Mouse (Mus musculus): ENCODE data around the gene Adam23. TPM values are rescaled to one million over a fixed set of nuclear protein-coding genes. Genes with fewer than 3 reads are reported as not detected.

The Adam23 gene
- polyA plus RNA-seq, 1 experiment from 2014 or later = 4.4 TPM

- Histone ChIP-seq H3K4me2 (replicated peaks) (no peak overlapping the region), H3K36me3 (no peaks in the 10 kb centered on the region), H3K9ac (no peak overlapping the region), H3K27ac (no peak overlapping the region), H3K27me3 (no peaks in the 10 kb centered on the region), H3K9me3 (no peaks in the 10 kb centered on the region), H3K4me3 (no peak overlapping the region), H3K4me1 (no peaks in the 10 kb centered on the region)
- 62% methylated on average over 4 of the region's 4 CpGs for WGBS
- no peak for ATAC-seq (ENCODE audit: low FRiP score, low read depth)
Observed at GRCm38 (mm10) chr1:63561772-63562520, 116.3 kb downstream of the Adam23 start.

- no peaks in the 10 kb centered on the region for H3K4me1 ChIP-seq
- H3K4me3 ChIP-seq = no peak overlapping the region
- no peaks in the 10 kb centered on the region for H3K27me3 ChIP-seq
- no peak overlapping the region for H3K27ac ChIP-seq
- H3K4me2 ChIP-seq (replicated peaks) = no peak overlapping the region
- H3K9ac ChIP-seq = no peak overlapping the region
- 74% methylated on average over 4 of the region's 4 CpGs for WGBS
- H3K36me3 ChIP-seq = no peaks in the 10 kb centered on the region
- ATAC-seq (ENCODE audit: low FRiP score, low read depth) = no peak
- no peaks in the 10 kb centered on the region for H3K9me3 ChIP-seq
Observed at GRCm38 (mm10) chr1:63563928-63564327, 118.2 kb downstream of the Adam23 start.

GRCm38 (mm10) chr1:63566501-63566900, 120.8 kb downstream of the Adam23 start:
- ATAC-seq (ENCODE audit: low FRiP score, low read depth) = no peak
- Histone ChIP-seq H3K27ac (no peak overlapping the region), H3K4me3 (no peak overlapping the region), H3K9ac (no peak overlapping the region), H3K9me3 (no peaks in the 10 kb centered on the region), H3K4me1 (no peaks in the 10 kb centered on the region), H3K27me3 (no peaks in the 10 kb centered on the region), H3K4me2 (replicated peaks) (no peak overlapping the region), H3K36me3 (no peaks in the 10 kb centered on the region)
- WGBS = 54% methylated on average over 7 of the region's 7 CpGs

GRCm38 (mm10) chr1:63567031-63567430, 121.3 kb downstream of the Adam23 start:
- H3K27ac ChIP-seq = no peak overlapping the region
- 66% methylated on average over 4 of the region's 4 CpGs for WGBS
- no peaks in the 10 kb centered on the region for H3K9me3 ChIP-seq
- H3K4me1 ChIP-seq = no peaks in the 10 kb centered on the region
- no peak for ATAC-seq (ENCODE audit: low FRiP score, low read depth)
- H3K9ac ChIP-seq = no peak overlapping the region
- no peak overlapping the region for H3K4me3 ChIP-seq
- H3K36me3 ChIP-seq = no peaks in the 10 kb centered on the region
- no peak overlapping the region for H3K4me2 ChIP-seq (replicated peaks)
- no peaks in the 10 kb centered on the region for H3K27me3 ChIP-seq

GRCm38 (mm10) chr1:63572229-63572628, 126.5 kb downstream of the Adam23 start:
- Histone ChIP-seq H3K27ac (no peak overlapping the region), H3K4me2 (replicated peaks) (no peak overlapping the region), H3K36me3 (no peaks in the 10 kb centered on the region), H3K4me3 (no peak overlapping the region), H3K9ac (no peak overlapping the region), H3K4me1 (no peaks in the 10 kb centered on the region), H3K27me3 (no peaks in the 10 kb centered on the region), H3K9me3 (no peaks in the 10 kb centered on the region)
- no peak for ATAC-seq (ENCODE audit: low FRiP score, low read depth)
- 63% methylated on average over 7 of the region's 7 CpGs for WGBS

GRCm38 (mm10) chr1:63573432-63573831, 127.7 kb downstream of the Adam23 start:
- no peaks in the 10 kb centered on the region for H3K27me3 ChIP-seq
- H3K4me1 ChIP-seq = no peaks in the 10 kb centered on the region
- 62% methylated on average over 6 of the region's 6 CpGs for WGBS
- H3K9ac ChIP-seq = no peak overlapping the region
- H3K4me3 ChIP-seq = no peak overlapping the region
- H3K27ac ChIP-seq = no peak overlapping the region
- H3K4me2 ChIP-seq (replicated peaks) = no peak overlapping the region
- no peak for ATAC-seq (ENCODE audit: low FRiP score, low read depth)
- no peaks in the 10 kb centered on the region for H3K9me3 ChIP-seq
- H3K36me3 ChIP-seq = no peaks in the 10 kb centered on the region

- H3K4me2 ChIP-seq (replicated peaks) = no peak overlapping the region
- H3K9ac ChIP-seq = no peak overlapping the region
- 36% methylated on average over 12 of the region's 12 CpGs for WGBS
- no peak for ATAC-seq (ENCODE audit: low FRiP score, low read depth)
- no peaks in the 10 kb centered on the region for H3K27me3 ChIP-seq
- H3K4me3 ChIP-seq = no peak overlapping the region
- H3K36me3 ChIP-seq = no peaks in the 10 kb centered on the region
- H3K9me3 ChIP-seq = no peaks in the 10 kb centered on the region
- H3K27ac ChIP-seq = no peak overlapping the region
- H3K4me1 ChIP-seq = no peaks in the 10 kb centered on the region
Observed at GRCm38 (mm10) chr1:63573864-63574611, 128.3 kb downstream of the Adam23 start.

GRCm38 (mm10) chr1:63576803-63577202, 131.1 kb downstream of the Adam23 start:
- ATAC-seq (ENCODE audit: low FRiP score, low read depth) = no peak
- H3K4me2 ChIP-seq (replicated peaks) = no peak overlapping the region
- 25% methylated on average over 5 of the region's 5 CpGs for WGBS

GRCm38 (mm10) chr1:63579153-63579552, 133.5 kb downstream of the Adam23 start:
- WGBS = 84% methylated on average over 8 of the region's 8 CpGs
- Histone ChIP-seq H3K4me1 (no peaks in the 10 kb centered on the region), H3K4me3 (no peak overlapping the region), H3K27ac (no peak overlapping the region), H3K9ac (no peak overlapping the region), H3K36me3 (no peaks in the 10 kb centered on the region), H3K4me2 (replicated peaks) (no peak overlapping the region), H3K9me3 (no peaks in the 10 kb centered on the region), H3K27me3 (no peaks in the 10 kb centered on the region)
- ATAC-seq (ENCODE audit: low FRiP score, low read depth) = no peak

More at GRCm38 (mm10) chr1:63576803-63577202, 131.1 kb downstream of the Adam23 start:
- no peaks in the 10 kb centered on the region for H3K9me3 ChIP-seq
- no peaks in the 10 kb centered on the region for H3K36me3 ChIP-seq
- H3K27me3 ChIP-seq = no peaks in the 10 kb centered on the region
- H3K4me1 ChIP-seq = no peaks in the 10 kb centered on the region
- no peak overlapping the region for H3K9ac ChIP-seq
- H3K4me3 ChIP-seq = no peak overlapping the region
- H3K27ac ChIP-seq = no peak overlapping the region

GRCm38 (mm10) chr1:63586869-63587268, 141.2 kb downstream of the Adam23 start:
- H3K9ac ChIP-seq = no peak overlapping the region
- no peaks in the 10 kb centered on the region for H3K27me3 ChIP-seq
- H3K36me3 ChIP-seq = no peaks in the 10 kb centered on the region
- no peaks in the 10 kb centered on the region for H3K4me1 ChIP-seq
- H3K27ac ChIP-seq = no peak overlapping the region
- WGBS = 65% methylated on average over 7 of the region's 7 CpGs
- ATAC-seq (ENCODE audit: low FRiP score, low read depth) = no peak
- no peaks in the 10 kb centered on the region for H3K9me3 ChIP-seq
- no peak overlapping the region for H3K4me3 ChIP-seq
- H3K4me2 ChIP-seq (replicated peaks) = no peak overlapping the region

- H3K4me2 ChIP-seq (replicated peaks) = no peak overlapping the region
- no peaks in the 10 kb centered on the region for H3K36me3 ChIP-seq
- H3K27me3 ChIP-seq = no peaks in the 10 kb centered on the region
- H3K4me3 ChIP-seq = no peak overlapping the region
- H3K9ac ChIP-seq = no peak overlapping the region
- H3K4me1 ChIP-seq = no peaks in the 10 kb centered on the region
- WGBS = 47% methylated on average over 3 of the region's 3 CpGs
- no peak for ATAC-seq (ENCODE audit: low FRiP score, low read depth)
- H3K9me3 ChIP-seq = no peaks in the 10 kb centered on the region
- no peak overlapping the region for H3K27ac ChIP-seq
Observed at GRCm38 (mm10) chr1:63603870-63604500, 158.3 kb downstream of the Adam23 start.

GRCm38 (mm10) chr1:63609613-63610012, 163.9 kb downstream of the Adam23 start:
- Histone ChIP-seq H3K27me3 (peaks cover 12% of the 10 kb centered on the region), H3K4me3 (no peak overlapping the region), H3K36me3 (no peaks in the 10 kb centered on the region), H3K4me1 (no peaks in the 10 kb centered on the region), H3K9ac (no peak overlapping the region), H3K27ac (no peak overlapping the region), H3K4me2 (replicated peaks) (no peak overlapping the region), H3K9me3 (0 out of 2 replicates have a peak, but pooled peaks cover 4% of the 10 kb centered on the region)
- WGBS = 92% methylated on average over 4 of the region's 4 CpGs
- no peak for ATAC-seq (ENCODE audit: low FRiP score, low read depth)

All from limb, embryonic 13.5 days (tissue).